In genomic region chr16:55776329-55776728, GRCm38 (mm10) we compare ENCODE assay signal across 16 mouse cellular contexts.
"Had no signal": no experiment of that assay in that cellular context is flagged by ENCODE, and none has a peak within 500 bp of the region (broad histone marks: within the 10 kb centered on the region; RNA-seq: fewer than 3 reads in every experiment).

No protein-coding gene starts in this region.

- DNase-seq: kidney, adult 11 months; kidney, adult 8-10 months; kidney, postnatal 14 days; layer of hippocampus, postnatal 36 days; liver, embryonic 13.5 days; lung, adult 2 months; lung, postnatal 10 days; lung, postnatal 36 days; thymus, adult 18-20 months; thymus, postnatal 36 days had no signal

- H3K27me3 ChIP-seq: kidney, embryonic 15.5 days; liver, embryonic 13.5 days; midbrain, embryonic 12.5 days; midbrain, embryonic 15.5 days; neural tube, embryonic 12.5 days; neural tube, embryonic 15.5 days had no signal

- H3K36me3 ChIP-seq: kidney, embryonic 15.5 days; liver, embryonic 13.5 days; midbrain, embryonic 12.5 days; midbrain, embryonic 15.5 days; neural tube, embryonic 12.5 days; neural tube, embryonic 15.5 days had no signal

- H3K4me3 ChIP-seq: kidney, embryonic 15.5 days; left cerebral cortex, adult 2 months; liver, embryonic 13.5 days; midbrain, embryonic 12.5 days; midbrain, embryonic 15.5 days; neural tube, embryonic 12.5 days; neural tube, embryonic 15.5 days had no signal

- H3K9me3 ChIP-seq: kidney, embryonic 15.5 days; liver, embryonic 13.5 days; midbrain, embryonic 12.5 days; midbrain, embryonic 15.5 days; neural tube, embryonic 12.5 days; neural tube, embryonic 15.5 days had no signal

- H3K9ac ChIP-seq: kidney, embryonic 15.5 days; liver, embryonic 13.5 days; midbrain, embryonic 12.5 days; midbrain, embryonic 15.5 days; neural tube, embryonic 12.5 days; neural tube, embryonic 15.5 days had no signal

- H3K27ac ChIP-seq: kidney, embryonic 15.5 days; left cerebral cortex, adult 2 months; liver, embryonic 13.5 days; midbrain, embryonic 12.5 days; midbrain, embryonic 15.5 days; neural tube, embryonic 12.5 days; neural tube, embryonic 15.5 days had no signal

- H3K4me2 ChIP-seq: kidney, embryonic 15.5 days; liver, embryonic 13.5 days; midbrain, embryonic 12.5 days; midbrain, embryonic 15.5 days; neural tube, embryonic 12.5 days; neural tube, embryonic 15.5 days had no signal

- ATAC-seq: midbrain, embryonic 15.5 days had no signal

- H3K4me1 ChIP-seq: liver, embryonic 13.5 days; midbrain, embryonic 12.5 days; midbrain, embryonic 15.5 days; neural tube, embryonic 12.5 days; neural tube, embryonic 15.5 days had no signal
